Mouse (Mus musculus) kidney, embryonic 16.5 days (tissue): ENCODE results near the gene Bcl2l13. TPM values are rescaled to one million over a fixed set of nuclear protein-coding genes. Genes with fewer than 3 reads are reported as not detected.

Experiments used
- ATAC-seq: fragments of 200-750 bp; cut with Nextera tagmentation; 2 replicates; pipeline ENCODE4 v1.8.0; 2017; ENCODE audit warnings: moderate TSS enrichment; ENCODE audit not compliant: low FRiP score, low TSS enrichment
- H3K27ac ChIP-seq: fragments of 300-500 bp; sonication (generic); 2 replicates; pipeline ENCODE4 v1.5.1; 2014; ENCODE audit warnings: low read length
- H3K27me3 ChIP-seq: fragments of 300-500 bp; sonication (generic); 2 replicates; pipeline ENCODE4 v1.6.1; 2014; ENCODE audit warnings: low read length, control low read depth, mixed read lengths; ENCODE audit not compliant: insufficient read depth
- H3K36me3 ChIP-seq: fragments of 300-500 bp; sonication (generic); 2 replicates; pipeline ENCODE4 v1.6.1; 2014; ENCODE audit warnings: low read length, control low read depth, mixed read lengths; ENCODE audit not compliant: insufficient read depth
- H3K4me1 ChIP-seq: fragments of 300-500 bp; sonication (generic); 2 replicates; pipeline ENCODE4 v1.6.1; 2014; ENCODE audit warnings: low read length, control low read depth, mixed read lengths; ENCODE audit not compliant: insufficient read depth
- H3K4me2 ChIP-seq: fragments of 300-500 bp; sonication (generic); replicated peaks from 2 replicates; pipeline ENCODE4 v1.6.1; 2014; ENCODE audit warnings: low read depth, low read length
- H3K4me3 ChIP-seq: fragments of 300-500 bp; sonication (generic); 2 replicates; pipeline ENCODE4 v1.5.1; 2014; ENCODE audit warnings: mild to moderate bottlenecking, low read length
- H3K9ac ChIP-seq: fragments of 300-500 bp; sonication (generic); replicated peaks from 2 replicates; pipeline ENCODE4 v1.6.1; 2014; ENCODE audit warnings: low read length
- H3K9me3 ChIP-seq: fragments of 300-500 bp; sonication (generic); 2 replicates; pipeline ENCODE4 v1.6.1; 2016; ENCODE audit warnings: low read length, control low read depth
- WGBS: fragments of 180-500 bp; shearing (Covaris S2); extraction: QIAGEN DNeasy Blood & Tissue Kit; methylation state at CpG from one replicate; pipeline ENCODE4 v1.1.7; 2014; 5-methylcytosine and 5-hydroxymethylcytosine counted together
- polyA plus RNA-seq: library from polyadenylated mRNA; unstranded; fragments of >200 nt; fragmentation: Nextera tagmentation; extraction: Ambion mirVana; gene quantifications from 2 replicates; pipeline ENCODE4 v1.2.1, GENCODE M21; 2015

Bcl2l13 gene
- 35.7 TPM in 2 replicates for polyA plus RNA-seq

DNA sequence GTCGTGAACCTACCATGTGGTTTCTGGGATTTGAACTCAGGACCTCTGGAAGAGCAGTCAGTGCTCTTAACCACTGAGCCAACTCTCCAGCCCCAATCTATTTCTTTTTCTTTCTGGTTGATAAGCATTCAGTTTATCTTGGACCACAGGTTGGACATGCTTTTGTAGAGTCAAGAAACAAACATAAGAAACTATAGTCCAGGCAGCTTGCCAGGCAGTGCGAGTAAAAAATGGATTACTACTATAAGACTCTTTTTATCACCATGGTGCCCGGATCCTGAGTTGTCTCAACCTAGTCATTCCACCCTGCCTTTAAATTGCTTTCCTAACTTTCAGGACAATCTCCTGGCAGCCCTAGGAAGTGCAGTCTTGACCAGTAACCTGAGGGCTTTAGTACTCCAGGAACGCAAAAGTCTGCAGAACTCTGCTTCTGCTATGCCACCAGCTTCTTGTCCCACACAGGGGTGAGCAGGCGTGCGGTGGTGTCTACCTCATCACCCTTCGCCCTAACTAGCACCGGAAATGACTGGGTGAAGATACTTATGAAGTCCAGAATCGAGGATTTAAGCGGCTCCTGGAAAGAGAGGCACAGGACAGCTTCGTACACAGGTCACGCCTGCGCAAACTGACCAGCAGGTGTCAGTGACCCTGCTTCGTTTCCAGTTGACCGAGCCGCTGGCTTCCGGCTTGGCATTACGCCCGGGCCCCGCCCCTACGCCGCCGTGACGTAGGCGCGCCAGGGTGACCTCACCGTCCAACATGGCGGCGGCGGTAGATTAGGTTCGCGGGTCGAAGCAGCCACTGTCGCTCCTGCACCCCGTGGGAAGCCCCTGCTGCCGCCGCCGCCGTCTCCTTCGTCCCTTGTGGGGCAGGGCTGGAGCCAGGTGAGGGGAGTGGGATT is at the start of gene Bcl2l13:
Gene Bcl2l13, plus strand, starts transcription at position 739 of the 901 bp plus-strand sequence.
- peak; percentile 94 for ATAC-seq
- 4% methylated on average over 40 of the region's 40 CpGs for WGBS
- H3K4me3 ChIP-seq: peak within 1 kb of the TSS; percentile 95

DNA sequence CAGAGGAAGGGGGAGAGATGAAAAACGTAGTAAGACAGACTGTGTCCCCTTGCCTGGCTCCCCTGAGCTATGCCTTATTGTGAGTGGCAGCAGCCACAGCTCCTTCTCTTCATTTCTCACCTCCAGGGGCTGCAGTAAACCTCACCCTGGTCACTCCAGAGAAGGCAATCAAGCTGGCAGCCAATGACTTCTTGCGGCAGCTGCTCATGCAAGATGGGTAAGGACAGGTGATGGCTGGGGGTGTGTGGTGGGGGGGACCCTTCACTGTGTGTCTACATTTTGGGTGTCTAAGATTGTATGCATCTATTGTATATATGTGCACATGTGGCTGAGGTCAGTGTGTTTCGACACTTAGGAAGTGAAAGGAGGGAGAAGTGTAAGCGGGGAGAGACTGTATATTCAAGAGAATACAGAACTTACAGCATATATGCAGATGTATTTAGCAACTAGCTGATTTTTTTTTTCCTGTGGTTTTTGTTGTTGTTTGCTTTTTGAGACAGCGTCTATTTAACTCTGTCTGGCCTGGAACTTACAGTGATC is 47.9 kb upstream of the Bcl2l13 start:
- H3K4me2 ChIP-seq: no peak overlapping the region
- WGBS: 69% methylated on average over 5 of the region's 5 CpGs
- H3K36me3 ChIP-seq: peaks cover 14% of the 10 kb centered on the region
- ATAC-seq: no peak
- H3K27me3 ChIP-seq: no peaks in the 10 kb centered on the region
- no peaks in the 10 kb centered on the region for H3K4me1 ChIP-seq
- no peak overlapping the region for H3K27ac ChIP-seq
- no peak overlapping the region for H3K4me3 ChIP-seq
- H3K9ac ChIP-seq: no peak overlapping the region
- no peaks in the 10 kb centered on the region for H3K9me3 ChIP-seq

More for the DNA sequence above, at the start of gene Bcl2l13:
- H3K27ac ChIP-seq: peak within 1 kb of the TSS; percentile 96
- peaks cover 3% of the 10 kb centered on the region; the same call in 1 of the 2 replicates for H3K9me3 ChIP-seq
- H3K4me1 ChIP-seq: peaks cover 6% of the 10 kb centered on the region; the same call in 1 of the 2 replicates
- H3K9ac ChIP-seq: peak within 1 kb of the TSS; percentile 97
- no peaks in the 10 kb centered on the region for H3K27me3 ChIP-seq
- H3K36me3 ChIP-seq: peaks cover 9% of the 10 kb centered on the region
- peak within 1 kb of the TSS; percentile 73 for H3K4me2 ChIP-seq

DNA sequence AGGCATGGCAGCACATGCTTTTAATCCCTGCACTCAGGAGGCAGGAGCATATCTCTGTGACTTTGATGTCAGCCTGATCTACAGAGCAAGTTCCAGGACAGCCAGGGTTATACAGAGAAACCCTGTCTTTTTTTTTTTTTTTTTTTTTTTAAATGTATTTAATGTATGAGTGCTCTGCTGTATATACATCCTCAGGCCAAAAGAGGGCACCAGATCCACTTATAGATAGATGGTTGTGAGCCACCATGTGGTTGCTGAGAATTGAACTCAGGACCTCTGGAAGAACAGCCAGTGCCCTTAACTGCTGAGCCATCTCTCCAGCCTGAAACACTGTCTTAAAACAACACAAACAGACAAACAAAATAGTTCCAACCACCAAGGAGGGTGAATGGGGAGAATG is 47.1 kb upstream of the Bcl2l13 start:
- Histone ChIP-seq H3K4me3 (no peak overlapping the region), H3K9me3 (no peaks in the 10 kb centered on the region), H3K36me3 (peaks cover 21% of the 10 kb centered on the region), H3K27ac (no peak overlapping the region), H3K9ac (no peak overlapping the region), H3K27me3 (no peaks in the 10 kb centered on the region), H3K4me1 (no peaks in the 10 kb centered on the region), H3K4me2 (no peak overlapping the region)
- no peak for ATAC-seq

DNA sequence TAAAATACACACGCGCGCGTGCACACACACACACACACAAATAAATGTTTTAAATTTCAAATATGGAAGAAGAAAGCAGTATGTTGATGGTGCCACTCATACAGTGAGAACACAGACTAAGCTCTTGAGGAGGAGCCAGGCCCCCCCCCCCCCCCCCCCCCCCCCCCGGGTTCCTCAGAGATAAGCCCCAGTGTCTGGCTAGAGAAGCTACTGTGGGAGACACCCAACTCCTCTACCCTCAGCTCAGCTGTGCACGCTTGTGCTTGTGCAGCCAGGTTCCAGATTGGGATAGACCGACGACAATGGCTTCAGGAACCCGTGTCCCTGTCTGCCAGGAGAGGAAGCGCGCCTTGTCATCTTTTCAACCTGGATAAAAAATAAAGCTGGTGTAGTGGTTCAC is 45.9 kb upstream of the Bcl2l13 start:
- WGBS: 88% methylated on average over 11 of the region's 11 CpGs
- no peak overlapping the region for H3K9ac ChIP-seq
- ATAC-seq: 0 out of 2 replicates have a peak, but pooled peaks have one; percentile 21
- H3K9me3 ChIP-seq: no peaks in the 10 kb centered on the region
- no peak overlapping the region for H3K4me2 ChIP-seq
- no peak overlapping the region for H3K4me3 ChIP-seq
- peaks cover 32% of the 10 kb centered on the region for H3K36me3 ChIP-seq
- H3K27me3 ChIP-seq: no peaks in the 10 kb centered on the region
- no peaks in the 10 kb centered on the region for H3K4me1 ChIP-seq
- no peak overlapping the region for H3K27ac ChIP-seq

DNA sequence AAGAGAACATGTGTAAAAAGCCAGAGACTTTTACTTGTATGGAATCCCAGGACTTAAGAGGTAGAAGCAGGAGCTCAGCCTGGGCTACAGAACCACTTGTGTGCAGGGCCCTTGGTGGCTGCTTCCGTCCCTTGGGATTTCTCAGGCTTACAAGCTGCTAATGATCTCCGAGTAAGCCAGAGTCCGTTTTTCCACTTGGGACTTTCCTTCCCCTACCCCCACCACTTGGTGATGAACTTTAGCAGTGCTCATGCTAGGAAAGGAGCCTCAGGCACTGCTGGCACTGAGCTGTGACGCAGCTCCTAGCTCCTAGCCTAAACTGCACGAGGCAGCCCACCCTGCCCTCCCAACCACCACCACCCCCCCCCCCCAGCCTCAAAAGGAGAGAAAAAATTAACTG is 45.3 kb upstream of the Bcl2l13 start:
- 49% methylated on average over 5 of the region's 5 CpGs for WGBS
- no peaks in the 10 kb centered on the region for H3K9me3 ChIP-seq
- no peak overlapping the region for H3K9ac ChIP-seq
- H3K4me2 ChIP-seq: no peak overlapping the region
- H3K27ac ChIP-seq: no peak overlapping the region
- peaks cover 38% of the 10 kb centered on the region for H3K36me3 ChIP-seq
- ATAC-seq: peak; percentile 69
- no peaks in the 10 kb centered on the region for H3K4me1 ChIP-seq
- no peaks in the 10 kb centered on the region for H3K27me3 ChIP-seq
- no peak overlapping the region for H3K4me3 ChIP-seq

DNA sequence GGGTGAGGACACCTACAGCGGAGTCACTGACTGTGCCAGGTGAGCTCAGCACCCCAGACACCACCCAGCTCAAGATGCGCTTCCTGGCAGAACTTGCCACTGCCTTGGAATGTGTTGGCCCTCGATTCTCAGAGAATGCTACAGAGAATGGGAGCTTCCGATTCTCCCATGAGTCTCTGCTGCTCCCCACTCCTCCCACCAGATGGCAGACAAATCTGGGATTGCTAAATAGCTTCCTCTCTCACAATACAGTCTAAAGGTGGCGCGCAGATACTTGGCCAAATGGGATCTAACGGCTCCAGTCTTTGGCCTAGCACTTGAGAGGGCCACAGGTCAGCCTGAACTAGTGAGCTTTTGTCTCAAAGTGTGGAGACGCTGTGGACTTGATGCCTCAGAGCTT is 43.1 kb upstream of the Bcl2l13 start:
- ATAC-seq: no peak
- peaks cover 59% of the 10 kb centered on the region for H3K36me3 ChIP-seq
- no peaks in the 10 kb centered on the region for H3K4me1 ChIP-seq
- no peak overlapping the region for H3K9ac ChIP-seq
- no peaks in the 10 kb centered on the region for H3K9me3 ChIP-seq
- H3K4me3 ChIP-seq: no peak overlapping the region
- H3K4me2 ChIP-seq: no peak overlapping the region
- no peak overlapping the region for H3K27ac ChIP-seq
- no peaks in the 10 kb centered on the region for H3K27me3 ChIP-seq
- 76% methylated on average over 8 of the region's 8 CpGs for WGBS

DNA sequence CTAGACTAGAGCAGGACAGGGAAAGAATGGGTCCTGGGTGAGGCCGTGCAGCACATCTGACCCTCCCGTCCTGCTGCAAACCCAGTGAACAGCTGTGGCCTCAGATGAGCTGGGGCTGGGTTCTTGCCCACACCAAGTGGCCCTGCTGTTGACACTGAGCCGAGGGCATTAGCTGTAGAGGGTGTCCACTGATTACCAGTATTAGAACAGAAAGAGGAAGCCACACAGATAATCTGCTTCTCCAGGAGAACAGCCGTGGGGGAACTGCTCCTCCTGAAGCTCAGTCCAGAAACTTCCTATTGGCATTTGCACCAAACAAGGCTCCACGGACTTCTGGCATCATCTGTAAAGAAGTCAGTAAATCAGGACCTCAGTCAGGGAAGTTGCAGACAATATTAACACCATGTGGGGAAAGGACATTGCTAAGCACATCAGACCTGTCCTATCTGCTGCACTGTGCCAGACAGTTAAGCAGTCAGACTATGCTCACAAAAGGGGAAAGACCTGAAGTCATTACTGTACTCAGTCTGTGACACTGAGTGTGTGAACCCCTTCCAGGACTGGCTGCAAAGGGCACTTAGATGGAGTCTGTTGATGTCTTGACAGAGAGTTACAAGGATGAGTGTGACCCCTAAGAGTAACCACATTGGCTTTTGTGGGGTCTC is 40.5 kb upstream of the Bcl2l13 start:
- WGBS: 83% methylated on average over 5 of the region's 5 CpGs

DNA sequence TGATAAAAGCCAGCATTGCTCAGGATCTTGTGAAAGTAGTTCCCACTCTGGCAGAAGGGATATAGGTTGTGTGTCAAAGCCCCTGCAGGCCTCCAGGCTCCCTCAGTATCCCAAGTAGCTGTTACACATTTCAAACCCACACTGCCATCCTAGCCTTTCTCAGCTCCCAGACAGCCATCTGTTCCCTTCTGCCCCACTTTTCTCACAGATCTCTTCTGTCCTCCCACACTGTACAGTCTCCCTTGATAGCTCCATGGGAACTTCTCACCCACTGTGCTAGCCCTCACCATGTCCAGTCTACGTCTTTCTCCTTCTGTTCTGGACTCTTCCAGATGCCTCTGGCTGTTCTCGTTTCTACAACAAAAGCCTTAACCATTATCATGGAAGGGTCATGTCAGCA is 39.9 kb upstream of the Bcl2l13 start:
- Histone ChIP-seq H3K4me1 (no peaks in the 10 kb centered on the region), H3K36me3 (peaks cover 76% of the 10 kb centered on the region), H3K9ac (no peak overlapping the region), H3K4me3 (no peak overlapping the region), H3K27me3 (no peaks in the 10 kb centered on the region), H3K9me3 (no peaks in the 10 kb centered on the region), H3K4me2 (no peak overlapping the region), H3K27ac (no peak overlapping the region)
- WGBS: 95% methylated on average over 2 of the region's 2 CpGs
- no peak for ATAC-seq

More for the DNA sequence above, 40.5 kb upstream of the Bcl2l13 start:
- H3K4me2 ChIP-seq: no peak overlapping the region
- ATAC-seq: no peak
- H3K36me3 ChIP-seq: peaks cover 71% of the 10 kb centered on the region
- no peak overlapping the region for H3K9ac ChIP-seq
- H3K27me3 ChIP-seq: no peaks in the 10 kb centered on the region
- H3K4me1 ChIP-seq: no peaks in the 10 kb centered on the region
- H3K9me3 ChIP-seq: no peaks in the 10 kb centered on the region
- H3K4me3 ChIP-seq: no peak overlapping the region
- no peak overlapping the region for H3K27ac ChIP-seq

DNA sequence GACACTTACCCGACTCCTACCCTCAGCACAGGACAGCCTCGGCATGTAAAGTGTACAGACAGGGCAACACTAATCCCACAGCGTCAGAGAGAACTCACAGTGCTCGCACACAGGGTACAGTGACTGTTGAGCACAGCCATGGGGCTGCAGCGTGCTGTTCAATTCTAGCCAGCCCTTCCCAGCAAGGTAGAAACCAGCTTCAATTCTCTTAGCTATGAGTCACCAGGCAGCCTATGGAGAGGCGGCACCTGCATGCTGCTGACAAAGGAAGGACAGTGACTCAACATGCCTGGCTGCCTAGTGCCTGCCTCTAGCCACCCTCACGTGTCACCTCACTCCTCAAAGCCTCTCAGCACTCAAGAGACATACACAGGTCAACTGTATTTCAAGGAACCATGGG is 38.0 kb upstream of the Bcl2l13 start:
- ATAC-seq: no peak; the same call in 1 of the 2 replicates
- WGBS: 86% methylated on average over 7 of the region's 7 CpGs
- Histone ChIP-seq H3K4me2 (no peak overlapping the region), H3K4me1 (no peaks in the 10 kb centered on the region), H3K27ac (no peak overlapping the region), H3K4me3 (no peak overlapping the region), H3K27me3 (no peaks in the 10 kb centered on the region), H3K9ac (no peak overlapping the region), H3K9me3 (no peaks in the 10 kb centered on the region), H3K36me3 (peaks cover 80% of the 10 kb centered on the region)
